Mouse (Mus musculus): Measurements from ENCODE around the gene Hbs1l. TPM values are rescaled to one million over a fixed set of nuclear protein-coding genes. Genes with fewer than 3 reads are reported as not detected.

Hbs1l gene
- 96.6 and 97.8 TPM in 2 replicates for polyA plus RNA-seq (2015; fragmentation: Nextera tagmentation; extraction: Ambion mirVana)

- Histone ChIP-seq H3K4me2 (peak within 1 kb of the TSS; percentile 74), H3K9ac (peak within 1 kb of the TSS; percentile 91), H3K4me1 (replicated peaks) (peaks cover 22% of the 10 kb centered on the region), H3K27ac (replicated peaks) (peak within 1 kb of the TSS; percentile 83), H3K27me3 (no peaks in the 10 kb centered on the region), H3K4me3 (peak within 1 kb of the TSS; percentile 90), H3K36me3 (peaks cover 14% of the 10 kb centered on the region), H3K9me3 (no peaks in the 10 kb centered on the region)
- peak; percentile 97 for ATAC-seq (ENCODE audit: low read depth)
- under 1% methylated on average over 75 of the region's 81 CpGs for WGBS
Measured at GRCm38 (mm10) chr10:21295759-21296621, at the start of gene Hbs1l. Gene Hbs1l, plus strand, starts transcription at chr10:21295979.

GRCm38 (mm10) chr10:21248556-21248955 lies 47.2 kb upstream of the Hbs1l start:
- Histone ChIP-seq H3K27ac (replicated peaks) (no peak overlapping the region), H3K4me1 (replicated peaks) (no peaks in the 10 kb centered on the region), H3K4me3 (no peak overlapping the region), H3K36me3 (no peaks in the 10 kb centered on the region), H3K27me3 (no peaks in the 10 kb centered on the region), H3K9ac (no peak overlapping the region), H3K9me3 (no peaks in the 10 kb centered on the region), H3K4me2 (no peak overlapping the region)
- 85% methylated on average over 4 of the region's 4 CpGs for WGBS
- ATAC-seq (ENCODE audit: low read depth) = no peak

GRCm38 (mm10) chr10:21251881-21252534 lies 43.8 kb upstream of the Hbs1l start:
- 66% methylated on average over 15 of the region's 15 CpGs for WGBS
- Histone ChIP-seq H3K4me2 (no peak overlapping the region), H3K27me3 (no peaks in the 10 kb centered on the region), H3K4me3 (no peak overlapping the region), H3K9me3 (no peaks in the 10 kb centered on the region), H3K36me3 (no peaks in the 10 kb centered on the region), H3K27ac (replicated peaks) (no peak overlapping the region), H3K4me1 (replicated peaks) (no peaks in the 10 kb centered on the region), H3K9ac (no peak overlapping the region)
- ATAC-seq (ENCODE audit: low read depth) = no peak

GRCm38 (mm10) chr10:21252800-21253199 lies 43.0 kb upstream of the Hbs1l start:
- Histone ChIP-seq H3K4me1 (replicated peaks) (no peaks in the 10 kb centered on the region), H3K27ac (replicated peaks) (no peak overlapping the region), H3K36me3 (no peaks in the 10 kb centered on the region), H3K27me3 (no peaks in the 10 kb centered on the region), H3K9ac (no peak overlapping the region), H3K9me3 (no peaks in the 10 kb centered on the region), H3K4me3 (no peak overlapping the region), H3K4me2 (no peak overlapping the region)
- no peak for ATAC-seq (ENCODE audit: low read depth)
- WGBS = 87% methylated on average over 4 of the region's 4 CpGs

- WGBS = 87% methylated on average over 12 of the region's 12 CpGs
- H3K27ac ChIP-seq (replicated peaks) = no peak overlapping the region
- no peaks in the 10 kb centered on the region for H3K27me3 ChIP-seq
- H3K9me3 ChIP-seq = no peaks in the 10 kb centered on the region
- no peak for ATAC-seq (ENCODE audit: low read depth)
- no peak overlapping the region for H3K4me2 ChIP-seq
- H3K4me1 ChIP-seq (replicated peaks) = no peaks in the 10 kb centered on the region
- H3K4me3 ChIP-seq = no peak overlapping the region
- no peak overlapping the region for H3K9ac ChIP-seq
- no peaks in the 10 kb centered on the region for H3K36me3 ChIP-seq
Measured at GRCm38 (mm10) chr10:21254266-21255140, 41.3 kb upstream of the Hbs1l start.

- H3K27me3 ChIP-seq = no peaks in the 10 kb centered on the region
- ATAC-seq (ENCODE audit: low read depth) = no peak
- H3K27ac ChIP-seq (replicated peaks) = no peak overlapping the region
- H3K36me3 ChIP-seq = no peaks in the 10 kb centered on the region
- WGBS = 70% methylated on average over 5 of the region's 5 CpGs
- H3K9me3 ChIP-seq = no peaks in the 10 kb centered on the region
- no peak overlapping the region for H3K9ac ChIP-seq
- H3K4me3 ChIP-seq = no peak overlapping the region
- no peak overlapping the region for H3K4me2 ChIP-seq
- H3K4me1 ChIP-seq (replicated peaks) = no peaks in the 10 kb centered on the region
Measured at GRCm38 (mm10) chr10:21257244-21257643, 38.5 kb upstream of the Hbs1l start.

- Histone ChIP-seq H3K9me3 (no peaks in the 10 kb centered on the region), H3K36me3 (no peaks in the 10 kb centered on the region), H3K9ac (no peak overlapping the region), H3K4me3 (no peak overlapping the region), H3K27ac (replicated peaks) (no peak overlapping the region), H3K4me2 (no peak overlapping the region), H3K27me3 (no peaks in the 10 kb centered on the region), H3K4me1 (replicated peaks) (no peaks in the 10 kb centered on the region)
- WGBS = 78% methylated on average over 2 of the region's 2 CpGs
- ATAC-seq (ENCODE audit: low read depth) = no peak
Measured at GRCm38 (mm10) chr10:21259649-21260048, 36.1 kb upstream of the Hbs1l start.

GRCm38 (mm10) chr10:21265188-21265587 lies 30.6 kb upstream of the Hbs1l start:
- Histone ChIP-seq H3K4me1 (replicated peaks) (no peaks in the 10 kb centered on the region), H3K27ac (replicated peaks) (no peak overlapping the region), H3K9ac (no peak overlapping the region), H3K9me3 (no peaks in the 10 kb centered on the region), H3K36me3 (no peaks in the 10 kb centered on the region), H3K4me3 (no peak overlapping the region), H3K27me3 (no peaks in the 10 kb centered on the region), H3K4me2 (no peak overlapping the region)
- WGBS = 87% methylated on average over 11 of the region's 11 CpGs
- ATAC-seq (ENCODE audit: low read depth) = no peak

GRCm38 (mm10) chr10:21267452-21267851 lies 28.3 kb upstream of the Hbs1l start:
- H3K9ac ChIP-seq = no peak overlapping the region
- H3K4me1 ChIP-seq (replicated peaks) = no peaks in the 10 kb centered on the region
- H3K9me3 ChIP-seq = no peaks in the 10 kb centered on the region
- H3K27ac ChIP-seq (replicated peaks) = no peak overlapping the region
- no peak for ATAC-seq (ENCODE audit: low read depth)
- WGBS = 87% methylated on average over 2 of the region's 2 CpGs
- no peaks in the 10 kb centered on the region for H3K27me3 ChIP-seq
- H3K4me3 ChIP-seq = no peak overlapping the region
- H3K4me2 ChIP-seq = no peak overlapping the region
- no peaks in the 10 kb centered on the region for H3K36me3 ChIP-seq

GRCm38 (mm10) chr10:21268786-21269410 lies 26.9 kb upstream of the Hbs1l start:
- Histone ChIP-seq H3K9ac (no peak overlapping the region), H3K4me3 (no peak overlapping the region), H3K9me3 (no peaks in the 10 kb centered on the region), H3K4me2 (no peak overlapping the region), H3K36me3 (no peaks in the 10 kb centered on the region), H3K27ac (replicated peaks) (no peak overlapping the region), H3K27me3 (no peaks in the 10 kb centered on the region), H3K4me1 (replicated peaks) (no peaks in the 10 kb centered on the region)
- ATAC-seq (ENCODE audit: low read depth) = no peak
- WGBS = 84% methylated on average over 6 of the region's 6 CpGs

- H3K9ac ChIP-seq = no peak overlapping the region
- no peaks in the 10 kb centered on the region for H3K27me3 ChIP-seq
- H3K9me3 ChIP-seq = no peaks in the 10 kb centered on the region
- H3K27ac ChIP-seq (replicated peaks) = no peak overlapping the region
- no peak for ATAC-seq (ENCODE audit: low read depth)
- no peak overlapping the region for H3K4me2 ChIP-seq
- no peaks in the 10 kb centered on the region for H3K4me1 ChIP-seq (replicated peaks)
- H3K36me3 ChIP-seq = no peaks in the 10 kb centered on the region
- 86% methylated on average over 2 of the region's 2 CpGs for WGBS
- H3K4me3 ChIP-seq = no peak overlapping the region
Measured at GRCm38 (mm10) chr10:21269920-21270319, 25.9 kb upstream of the Hbs1l start.
